Mouse (Mus musculus) hematopoietic stem cell, adult 5-6 weeks (primary cell): ENCODE data around the gene Kcnh7. TPM values are rescaled to one million over a fixed set of nuclear protein-coding genes. Genes with fewer than 3 reads are reported as not detected.
A peak's percentile ranks its signal among the peaks of the same experiment; 100 is the strongest.

Experiments
- ATAC-seq, 2 experiments: fragments of 125-278 bp in 1 of 2; replicated peaks in 1 of 2; 2 replicates each; pipeline ENCODE4 v1.8.0; 2016 to 2017; ENCODE audit warnings: inconsistent platforms in 2 of 2, mild to moderate bottlenecking in 2 of 2, moderate number of reproducible peaks in 2 of 2, low read depth in 1 of 2, moderate TSS enrichment in 1 of 2; ENCODE audit not compliant: low FRiP score in 2 of 2, poor library complexity in 2 of 2, severe bottlenecking in 2 of 2, insufficient read depth in 1 of 2, low TSS enrichment in 1 of 2
- total RNA-seq: library from RNA; stranded (forward); fragments of 172-1452, 232-1000 nt; gene quantifications from 2 replicates; pipeline ENCODE4 v1.2.3, GENCODE M21; 2017

Kcnh7 gene
- total RNA-seq, 1 experiment from 2014 or later: not detected

DNA sequence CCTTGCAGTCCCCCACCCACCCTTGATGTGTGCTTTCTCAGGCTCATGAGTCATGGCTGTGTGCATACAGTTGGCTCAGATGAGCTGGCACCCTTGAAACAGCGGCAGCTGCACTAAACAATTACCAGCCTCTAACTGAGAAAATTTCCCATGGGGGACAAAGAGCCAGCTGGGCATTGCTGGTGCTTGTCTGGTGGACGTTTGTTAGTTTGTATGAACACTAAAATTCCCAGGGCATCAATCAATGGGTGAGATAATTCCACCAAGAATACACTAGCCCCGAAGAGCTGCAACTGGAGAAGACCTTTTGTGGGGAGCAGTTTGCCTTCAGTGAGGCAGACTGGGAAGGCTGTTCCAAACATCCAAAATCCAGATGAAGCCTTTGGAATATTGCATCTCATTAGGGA lies 376.6 kb downstream of the Kcnh7 start:
- no peak for ATAC-seq

DNA sequence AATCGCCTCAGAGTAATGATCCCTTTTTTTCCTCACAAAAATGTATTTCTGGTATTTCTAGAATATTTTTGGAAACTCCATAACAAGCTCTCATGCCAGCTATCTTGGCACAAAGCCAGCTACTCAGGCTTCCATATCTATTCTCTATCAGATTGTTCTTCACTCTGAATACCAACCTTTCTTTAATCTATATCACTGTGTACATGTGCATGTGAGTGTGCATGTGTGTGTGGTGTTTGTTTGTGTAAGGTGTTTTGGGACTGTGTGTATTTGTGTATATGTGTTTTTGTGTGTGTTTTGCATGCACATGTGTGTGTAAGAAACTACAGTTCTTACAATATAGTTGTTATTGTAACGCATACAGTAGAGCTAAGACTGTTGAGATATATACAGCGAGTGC lies 377.2 kb downstream of the Kcnh7 start:
- no peak for ATAC-seq

DNA sequence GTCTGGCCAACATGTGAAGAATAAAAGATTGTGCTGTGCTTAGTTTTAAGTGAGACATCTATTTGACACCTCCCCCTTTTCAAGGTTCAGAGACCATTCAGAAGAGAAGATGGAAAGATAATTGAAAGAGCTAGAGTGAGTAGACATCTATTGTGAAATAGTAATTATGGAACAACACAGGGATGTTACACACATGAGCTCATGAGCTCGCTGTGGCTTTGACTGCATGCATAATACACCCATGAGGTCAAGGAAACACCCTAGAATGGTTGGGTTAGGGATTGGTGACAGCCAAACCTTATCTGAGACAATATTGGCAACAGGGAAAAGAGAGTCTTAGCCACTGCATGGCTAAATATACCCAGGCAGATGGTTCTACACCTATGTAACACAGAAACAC lies 380.1 kb downstream of the Kcnh7 start:
- no peak; a peak in 1 of 4 replicates for ATAC-seq

DNA sequence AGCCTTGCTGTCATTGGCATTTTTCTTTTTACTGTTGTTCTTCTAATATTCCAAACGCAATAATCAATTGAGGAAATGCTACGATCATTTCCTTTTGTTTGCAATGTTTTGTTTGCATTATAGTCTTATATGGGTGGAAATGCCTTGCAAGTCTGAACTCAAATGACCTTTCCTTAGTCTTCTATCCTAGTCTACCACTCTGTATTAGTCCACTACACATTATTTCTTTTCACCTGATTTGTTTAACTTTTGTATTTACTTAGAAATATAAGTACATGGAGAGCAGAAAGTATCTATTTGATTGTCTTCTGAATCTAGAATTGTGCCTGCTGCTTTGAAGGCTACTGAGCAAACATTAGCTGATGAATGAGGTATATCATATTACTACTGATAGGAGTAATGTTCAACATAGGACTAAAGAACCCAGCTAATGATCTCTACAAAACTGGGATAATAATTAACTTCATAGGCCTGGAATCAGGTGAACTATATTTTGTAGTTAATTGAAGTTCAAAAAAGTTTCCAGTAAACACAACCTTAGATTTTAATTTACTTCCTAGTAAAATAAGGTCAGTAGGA lies 399.5 kb downstream of the Kcnh7 start:
- ATAC-seq: no peak

DNA sequence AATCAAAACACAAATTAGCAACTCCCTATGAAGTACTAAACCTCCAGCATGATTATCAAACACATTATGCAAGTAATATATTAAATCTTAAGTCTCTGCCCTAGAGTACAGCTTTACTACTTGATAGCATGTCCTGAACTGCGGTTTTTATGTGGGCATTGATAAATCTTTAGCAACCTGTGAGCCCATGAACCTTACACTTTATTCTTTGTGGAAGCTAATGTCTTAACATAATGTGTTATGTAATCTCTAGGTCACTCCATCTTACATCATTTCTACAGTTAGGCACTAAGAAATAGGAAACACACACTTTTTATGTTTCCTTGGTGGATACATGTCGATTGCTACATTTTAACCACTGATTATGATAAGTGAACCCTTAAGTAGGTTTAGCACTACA lies 437.8 kb downstream of the Kcnh7 start:
- peak; percentile 51 to 89; a peak in 2 of 4 replicates for ATAC-seq

DNA sequence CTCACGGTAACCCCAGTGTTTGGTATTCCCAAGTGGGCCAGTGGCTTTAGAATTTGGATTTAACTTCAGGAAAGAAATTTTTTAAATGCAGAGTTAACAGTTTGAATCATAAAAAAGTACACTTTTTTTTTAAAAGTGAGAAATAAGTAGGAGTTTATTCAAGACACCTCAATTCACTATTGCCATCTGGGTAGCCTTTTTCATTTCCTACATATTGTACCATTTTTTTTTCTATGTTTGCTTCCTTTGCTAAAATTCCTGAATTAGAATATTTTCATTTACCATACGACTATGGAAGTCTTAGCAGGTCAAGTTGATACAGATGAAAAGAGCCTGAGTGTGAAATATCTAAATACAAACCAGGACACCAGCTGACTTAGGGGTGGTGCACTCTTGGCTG lies 441.0 kb downstream of the Kcnh7 start:
- no peak for ATAC-seq

DNA sequence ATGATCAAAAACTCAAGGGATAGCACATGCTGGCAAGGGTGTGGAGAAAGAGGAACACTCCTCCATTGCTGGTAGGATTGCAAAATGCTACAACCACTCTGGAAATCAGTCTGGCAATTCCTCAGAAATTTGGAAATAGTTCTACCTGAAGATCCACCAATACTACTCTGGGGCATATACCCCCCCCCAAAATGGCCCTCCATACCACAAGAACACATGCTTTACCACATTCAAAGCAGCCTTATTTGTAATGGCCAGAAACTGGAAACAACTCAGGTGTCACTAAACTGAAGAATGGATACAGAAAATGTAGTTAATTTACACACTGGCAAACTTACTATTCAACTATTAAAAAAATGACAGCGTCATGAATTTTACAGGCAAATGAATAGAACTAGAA lies 453.4 kb downstream of the Kcnh7 start:
- ATAC-seq: no peak

DNA sequence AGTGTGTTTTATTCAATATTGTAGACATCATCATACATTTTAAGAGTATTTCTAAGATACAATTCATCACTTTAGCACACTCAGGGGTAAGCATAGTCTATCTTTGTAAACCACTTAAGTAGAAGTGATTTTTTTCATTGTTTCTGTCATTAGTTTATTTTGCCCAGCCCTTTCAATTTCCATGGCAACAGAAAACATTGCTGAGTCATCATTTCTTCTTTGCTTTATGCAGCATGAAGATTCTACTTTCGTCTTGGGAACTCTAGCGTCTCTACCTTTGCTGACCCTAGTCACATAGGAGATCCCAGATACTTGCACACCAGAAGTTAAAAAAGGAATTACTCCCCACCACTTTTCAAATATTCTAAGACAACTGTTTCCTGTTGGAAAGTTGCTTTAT lies 456.4 kb downstream of the Kcnh7 start:
- ATAC-seq: no peak

DNA sequence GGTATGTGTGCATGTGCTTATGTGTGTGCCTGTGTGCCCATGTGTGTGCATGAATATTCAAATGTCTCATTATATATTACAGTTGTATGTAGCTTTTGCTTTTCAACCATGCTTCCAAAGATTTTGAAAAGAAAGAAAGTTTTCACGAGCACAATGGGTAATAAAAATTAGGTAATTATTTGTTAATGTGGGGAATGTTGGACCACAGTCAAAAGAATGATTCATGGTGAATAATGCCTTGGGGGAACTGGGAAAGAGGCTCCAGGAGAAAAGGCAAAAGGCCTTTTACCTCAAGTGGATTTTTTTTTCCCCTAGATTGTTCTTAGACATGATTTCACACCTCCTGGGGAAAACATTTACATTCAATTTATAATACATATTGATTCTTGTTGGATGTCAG lies 458.1 kb downstream of the Kcnh7 start:
- ATAC-seq: no peak

DNA sequence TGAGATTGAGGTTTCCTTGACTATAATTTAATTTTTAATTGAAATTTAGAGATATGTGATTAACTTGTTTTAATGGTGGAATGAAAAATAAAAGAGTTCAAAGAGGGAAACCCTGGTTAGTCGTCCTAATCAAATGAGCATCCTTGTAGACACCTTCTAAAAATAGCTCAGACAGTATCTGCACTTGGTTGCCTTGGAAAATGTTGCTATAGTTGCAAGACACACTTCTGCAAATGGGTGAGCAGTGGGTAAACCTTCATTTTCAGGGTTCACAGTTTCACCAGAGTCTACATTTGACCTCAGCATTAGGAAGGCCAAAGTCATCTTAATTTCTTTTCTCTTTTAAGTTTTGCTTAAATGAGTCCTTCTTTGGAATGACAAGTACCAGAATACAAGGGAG lies 465.7 kb downstream of the Kcnh7 start:
- no peak for ATAC-seq

DNA sequence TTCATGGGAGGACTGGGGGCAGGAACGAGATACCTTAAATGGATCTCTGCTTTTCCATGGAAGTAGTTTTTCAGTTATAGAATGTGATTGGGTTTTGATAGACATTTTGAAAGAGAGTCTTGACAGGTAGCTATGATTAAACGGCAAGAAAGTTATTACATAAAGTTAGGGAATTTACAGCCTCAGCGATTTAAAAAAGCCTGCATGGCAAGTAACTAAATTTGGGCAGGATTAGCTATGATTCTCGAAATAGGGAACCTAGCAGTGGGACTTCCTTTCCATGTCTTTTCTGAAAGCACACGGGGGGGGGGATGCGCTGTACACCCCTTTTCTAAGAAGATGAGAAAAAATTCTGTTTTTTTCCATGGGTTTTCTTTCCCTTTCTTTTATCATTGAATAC lies 466.8 kb downstream of the Kcnh7 start:
- no peak for ATAC-seq

DNA sequence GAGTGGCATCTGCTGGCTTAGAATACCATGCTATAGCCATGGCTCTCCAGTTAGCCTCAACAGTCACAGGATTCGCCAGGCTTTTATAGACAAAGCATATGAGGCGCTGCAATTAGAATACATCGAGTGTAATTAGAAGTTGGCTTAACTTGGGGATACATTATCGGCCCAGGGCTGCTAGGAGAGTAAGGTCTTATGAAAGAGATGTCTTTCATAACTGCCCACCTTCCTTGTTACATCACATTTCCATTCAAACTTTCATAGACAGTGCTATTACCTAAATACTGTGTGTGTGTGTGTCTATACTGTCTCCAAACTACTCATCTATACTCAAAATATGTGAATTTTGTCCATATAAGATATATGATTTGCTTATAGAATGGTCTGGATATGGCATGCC lies 468.8 kb downstream of the Kcnh7 start:
- ATAC-seq: peak in 1 of 2 experiments; percentile 48; a peak in 1 of 4 replicates

DNA sequence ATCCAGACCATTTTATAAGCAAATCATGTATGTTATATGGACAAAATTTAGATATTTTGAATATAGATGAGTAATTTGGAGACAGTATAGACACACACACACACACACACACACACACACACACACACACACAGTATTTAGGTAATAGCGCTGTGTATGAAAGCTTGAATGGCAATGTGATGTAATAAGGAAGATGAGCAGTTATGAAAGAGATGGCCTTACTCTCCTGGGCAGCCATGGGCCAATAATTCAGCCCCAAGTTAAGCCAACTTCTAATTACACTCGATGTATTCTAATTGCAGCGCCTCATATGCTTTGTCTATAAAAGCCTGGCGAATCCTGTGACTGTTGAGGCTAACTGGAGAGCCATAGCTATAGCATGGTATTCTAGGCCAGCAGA lies 469.7 kb downstream of the Kcnh7 start:
- ATAC-seq: peak in 1 of 2 experiments; percentile 51; a peak in 1 of 4 replicates

DNA sequence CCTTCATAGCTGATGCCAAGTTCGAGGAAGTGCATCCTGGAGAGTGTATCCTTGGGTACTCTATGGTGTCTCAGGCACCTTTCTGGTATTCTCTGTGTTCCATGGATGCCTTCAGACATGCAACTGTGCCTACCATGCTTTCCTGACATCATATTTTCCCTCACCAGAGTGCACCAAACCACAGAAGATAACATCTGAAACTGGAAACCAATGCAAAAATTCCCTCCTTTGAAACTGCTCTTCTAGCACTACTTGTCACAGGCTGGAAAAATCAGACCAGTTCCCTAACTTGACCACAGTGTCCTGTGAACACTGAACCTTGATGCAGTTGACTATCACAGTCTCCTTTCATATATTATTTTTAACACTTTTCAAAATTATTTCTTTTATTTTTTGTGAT lies 474.5 kb downstream of the Kcnh7 start:
- no peak for ATAC-seq

DNA sequence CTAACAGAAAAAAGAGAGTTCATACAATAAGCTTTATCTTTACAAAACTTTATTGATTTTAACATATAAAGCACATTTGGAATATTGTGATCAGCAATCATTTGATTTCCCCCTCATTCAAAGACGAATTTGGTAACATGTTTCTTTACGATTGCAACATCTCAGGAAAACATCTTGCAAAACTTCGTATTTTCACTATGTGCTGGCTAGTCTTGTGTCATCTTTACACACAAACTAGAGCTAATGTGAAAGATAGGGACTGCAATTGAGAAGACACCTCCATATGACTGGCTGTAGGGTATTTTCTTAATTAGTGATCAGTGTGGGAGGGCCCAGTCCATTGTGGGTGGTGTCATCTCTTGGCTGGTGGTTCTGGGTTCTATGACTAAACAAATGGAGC lies 477.8 kb downstream of the Kcnh7 start:
- peak in 1 of 2 experiments; percentile 32; a peak in 1 of 4 replicates for ATAC-seq

DNA sequence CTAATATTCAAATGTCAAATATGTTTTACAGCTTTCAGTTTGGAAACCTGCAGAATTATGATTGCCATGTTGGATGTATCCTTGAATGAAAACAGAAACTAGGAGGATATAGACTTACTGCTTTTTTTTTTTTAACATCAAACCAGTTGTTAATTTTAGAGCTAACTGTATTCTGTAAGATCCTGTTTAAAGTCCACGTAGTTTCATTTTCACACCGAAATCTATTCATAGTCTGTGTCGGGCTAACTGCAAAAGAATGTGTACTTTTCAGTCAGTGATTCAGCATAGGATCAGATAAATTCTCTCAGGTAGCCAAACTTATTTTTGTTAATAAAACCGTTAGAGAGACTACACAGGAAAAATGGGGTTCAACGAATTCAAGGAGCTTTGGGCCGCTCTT lies 498.2 kb downstream of the Kcnh7 start:
- ATAC-seq: no peak

DNA sequence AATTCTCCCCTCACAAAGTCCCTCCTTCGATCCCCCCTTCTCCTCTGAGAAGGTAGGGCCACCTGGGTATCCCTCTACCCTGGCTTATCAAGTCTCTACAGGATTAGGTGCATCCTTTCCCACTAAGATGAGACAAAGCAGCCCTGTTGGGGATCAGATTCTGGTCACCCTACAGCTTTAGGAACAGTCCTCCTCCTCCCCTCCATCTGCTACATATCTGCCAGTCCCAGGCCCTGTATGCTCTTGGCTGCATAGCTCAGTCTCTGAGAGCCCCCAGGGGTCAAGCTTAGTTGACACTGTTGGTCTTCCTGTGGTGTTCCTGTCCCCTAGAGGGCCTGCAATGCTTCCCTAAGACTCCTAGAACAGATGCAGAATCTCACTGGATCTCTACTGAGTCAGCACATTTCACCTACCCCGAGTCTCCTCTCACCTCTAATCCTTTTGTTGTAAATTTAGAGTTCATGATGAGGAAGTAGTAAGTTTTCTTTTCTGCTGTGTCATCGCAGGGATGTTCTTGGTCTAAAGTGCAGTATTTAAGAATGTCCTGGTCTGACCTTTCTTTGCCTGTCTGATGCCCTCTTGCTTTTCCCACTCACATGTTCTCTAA lies 499.0 kb downstream of the Kcnh7 start:
- peak; percentile 89 to 90 for ATAC-seq

DNA sequence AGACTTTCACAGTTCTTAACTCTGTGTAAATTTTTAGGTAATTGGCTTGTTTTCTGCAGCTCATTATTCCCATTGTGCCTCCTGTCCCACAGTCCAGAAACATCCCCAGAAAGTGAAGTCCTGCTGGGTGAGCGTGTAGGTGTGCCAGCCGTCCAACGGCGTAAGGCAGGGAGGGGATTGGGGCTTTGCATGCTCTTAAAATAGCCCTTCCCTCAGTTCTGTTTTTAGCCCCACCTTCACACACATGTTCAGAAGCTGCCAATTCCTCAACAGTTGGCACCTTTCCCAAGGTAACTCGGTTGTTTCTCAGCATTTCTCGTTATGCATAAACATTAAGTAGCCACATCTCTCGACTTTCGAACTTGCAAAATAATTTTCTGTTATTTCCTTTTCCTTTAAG lies 502.4 kb downstream of the Kcnh7 start:
- peak in 1 of 2 experiments; percentile 27; a peak in 2 of 4 replicates for ATAC-seq

DNA sequence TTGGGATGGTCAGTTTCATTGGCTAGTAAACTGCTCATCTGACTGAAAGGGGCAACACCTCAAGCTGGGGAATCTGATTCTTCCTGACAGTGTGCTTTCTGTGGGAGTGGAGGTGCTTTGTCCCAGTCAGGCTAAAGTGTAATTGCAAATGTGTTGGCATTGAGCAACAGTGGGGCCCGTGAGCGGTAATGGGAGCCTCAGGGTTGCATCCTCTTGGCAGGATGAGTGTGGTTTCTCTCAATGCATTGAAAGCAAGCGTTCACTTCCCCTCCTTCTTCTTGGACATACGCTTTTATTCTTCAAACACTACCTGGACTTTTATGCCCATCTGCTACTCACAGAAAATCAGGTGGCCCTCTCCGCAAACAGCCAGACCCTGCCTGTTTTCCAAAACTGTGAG lies 511.3 kb downstream of the Kcnh7 start:
- ATAC-seq: peak in 1 of 2 experiments; percentile 75; a peak in 1 of 4 replicates
